Mouse (Mus musculus): ENCODE results near the gene Mme.

Gene Mme

GRCm38 (mm10) chr3:63350704-63351103, 109.4 kb downstream of the Mme start:
- in situ Hi-C loops (cut with MboI, MseI) = no loop called here

DNA sequence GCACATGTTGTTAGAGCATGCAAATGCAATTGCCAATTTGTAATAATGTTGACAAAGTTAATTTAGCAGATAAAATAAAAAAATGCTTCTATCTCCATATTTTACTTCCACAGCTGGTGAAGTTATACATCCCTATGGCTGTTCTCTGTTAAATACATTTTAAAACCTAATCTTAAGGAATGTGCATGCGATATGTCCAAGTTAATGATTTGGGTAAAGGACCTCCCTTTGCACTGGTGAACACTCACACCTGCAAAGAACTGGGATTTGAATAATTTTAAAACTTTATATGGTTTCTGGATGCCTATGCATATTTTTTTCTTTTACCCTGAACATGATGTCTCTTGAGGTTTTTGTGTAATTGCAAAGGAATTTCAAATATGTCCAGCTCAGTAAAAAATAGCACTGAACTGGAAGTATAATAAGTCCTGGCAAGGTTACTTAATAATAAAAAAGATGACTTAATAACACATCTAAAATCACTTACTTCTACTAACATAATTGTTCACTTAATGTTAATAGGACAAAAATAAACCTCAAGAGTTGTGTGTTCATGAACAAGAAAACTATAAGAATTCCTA, 110.4 kb downstream of the Mme start:
- in situ Hi-C loops (cut with MboI, MseI) = no loop called here

GRCm38 (mm10) chr3:63359512-63359911, 118.2 kb downstream of the Mme start:
- in situ Hi-C loops (cut with MboI, MseI) = no loop called here

DNA sequence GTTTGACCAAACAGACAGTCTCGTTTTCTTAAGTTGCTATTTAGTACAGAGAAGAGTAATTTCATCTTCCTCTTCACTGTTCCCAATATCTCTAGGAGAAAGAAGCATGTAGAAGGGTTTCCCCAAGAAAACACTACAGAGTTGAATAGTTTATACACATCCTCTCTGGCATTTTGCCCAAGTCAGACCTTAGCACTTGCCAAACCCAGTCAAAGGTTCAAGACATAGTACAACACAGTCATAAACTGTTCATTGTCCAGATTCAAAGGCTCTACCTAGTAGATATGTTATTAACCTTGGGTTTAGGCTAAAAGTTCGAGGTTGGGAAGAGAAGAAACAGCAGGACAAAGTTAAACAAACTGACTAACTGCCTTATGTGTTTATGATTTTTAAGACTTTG, 143.7 kb downstream of the Mme start:
- in situ Hi-C loops (cut with MboI, MseI) = no loop called here

- in situ Hi-C loops (cut with MboI, MseI) = no loop called here
Observed at GRCm38 (mm10) chr3:63390774-63391173, 149.4 kb downstream of the Mme start.

DNA sequence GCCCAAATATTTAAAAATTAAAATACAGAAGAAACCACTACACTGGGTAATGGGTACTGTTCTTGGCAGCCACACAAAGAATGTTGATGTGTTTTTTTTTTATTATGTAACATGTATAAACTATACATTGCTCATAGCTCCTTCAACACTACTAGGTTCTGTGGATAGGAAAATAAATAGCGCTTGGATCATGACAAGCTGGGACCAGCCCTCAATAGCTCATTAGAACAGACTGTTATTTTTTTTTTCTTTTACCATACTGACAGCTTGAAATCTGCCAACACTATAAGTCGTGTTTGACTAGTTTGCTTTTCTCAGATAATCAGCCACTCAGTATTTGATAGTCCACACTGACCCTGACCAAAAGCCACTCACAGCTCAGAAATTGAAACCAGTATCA, 150.0 kb downstream of the Mme start:
- in situ Hi-C loops (cut with MboI, MseI) = no loop called here

- in situ Hi-C loops (cut with MboI, MseI) = no loop called here
Observed at GRCm38 (mm10) chr3:63394424-63394941, 153.1 kb downstream of the Mme start.

GRCm38 (mm10) chr3:63398171-63398570, 156.8 kb downstream of the Mme start:
- in situ Hi-C loops (cut with MboI, MseI) = no loop called here

- in situ Hi-C loops (cut with MboI, MseI) = no loop called here
Observed at GRCm38 (mm10) chr3:63406438-63406837, 165.1 kb downstream of the Mme start.

DNA sequence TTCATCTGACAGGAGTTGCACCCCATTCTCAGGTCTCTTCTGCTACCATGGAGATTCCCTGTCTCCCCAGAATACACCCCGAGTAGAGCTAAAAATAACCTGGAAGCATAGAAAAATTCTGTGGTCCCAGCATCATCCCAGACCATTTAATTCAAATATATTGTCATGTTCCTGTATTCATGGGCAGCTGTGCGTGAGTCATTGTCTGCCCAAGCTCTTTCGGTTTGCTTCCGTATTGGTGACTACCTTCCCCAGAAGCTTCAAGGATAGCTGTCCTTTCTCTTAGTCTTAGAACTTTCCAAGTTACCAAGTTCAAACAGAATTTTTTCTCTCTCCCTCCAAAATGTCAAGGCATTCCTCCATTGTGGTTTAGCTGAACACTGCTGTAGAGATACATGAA, 169.7 kb downstream of the Mme start:
- in situ Hi-C loops (cut with MboI, MseI) = no loop called here

- in situ Hi-C loops (cut with MboI, MseI) = no loop called here
Observed at GRCm38 (mm10) chr3:63412220-63412937, 171.0 kb downstream of the Mme start.

DNA sequence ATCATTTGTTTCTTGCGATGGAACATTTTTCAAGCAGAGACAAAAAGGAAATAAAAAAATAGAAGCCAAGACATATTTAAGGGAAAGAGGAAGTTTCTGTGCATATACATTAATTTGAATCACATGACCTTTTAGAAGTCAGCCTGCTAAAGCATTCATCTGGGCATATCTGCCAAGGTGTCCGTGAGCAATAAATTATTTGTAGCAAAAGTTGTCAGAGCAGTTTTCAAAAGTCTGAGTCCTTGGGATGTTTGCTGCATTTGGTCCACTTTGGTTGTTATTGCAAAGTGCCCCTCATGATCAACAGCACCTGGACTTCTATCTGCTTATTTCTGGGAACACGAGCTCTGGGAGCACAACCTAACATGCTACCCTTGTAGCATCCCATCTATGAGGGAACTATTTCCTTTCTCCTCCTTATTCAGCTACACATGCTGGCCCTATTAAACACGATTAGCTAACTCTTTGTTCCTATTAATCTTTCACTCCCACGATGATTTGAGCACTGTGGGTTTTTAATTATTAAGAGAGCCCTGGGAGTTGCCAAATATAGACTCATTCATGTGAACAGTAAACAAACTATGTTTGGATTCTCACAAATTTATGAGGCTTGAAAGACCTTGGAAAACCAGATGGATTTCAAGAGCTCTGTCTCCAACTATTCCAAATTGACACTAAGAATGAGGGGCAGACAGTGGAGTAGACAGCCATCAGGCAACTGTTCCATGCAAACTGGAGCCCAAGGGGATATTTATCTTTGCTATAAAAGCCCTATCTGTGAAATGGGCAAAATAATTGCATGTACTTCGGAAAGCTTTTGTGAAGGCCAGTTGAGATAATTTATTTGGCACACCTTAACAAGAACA, 171.9 kb downstream of the Mme start:
- in situ Hi-C loops (cut with MboI, MseI) = no loop called here

GRCm38 (mm10) chr3:63417284-63417683, 175.9 kb downstream of the Mme start:
- in situ Hi-C loops (cut with MboI, MseI) = no loop called here

DNA sequence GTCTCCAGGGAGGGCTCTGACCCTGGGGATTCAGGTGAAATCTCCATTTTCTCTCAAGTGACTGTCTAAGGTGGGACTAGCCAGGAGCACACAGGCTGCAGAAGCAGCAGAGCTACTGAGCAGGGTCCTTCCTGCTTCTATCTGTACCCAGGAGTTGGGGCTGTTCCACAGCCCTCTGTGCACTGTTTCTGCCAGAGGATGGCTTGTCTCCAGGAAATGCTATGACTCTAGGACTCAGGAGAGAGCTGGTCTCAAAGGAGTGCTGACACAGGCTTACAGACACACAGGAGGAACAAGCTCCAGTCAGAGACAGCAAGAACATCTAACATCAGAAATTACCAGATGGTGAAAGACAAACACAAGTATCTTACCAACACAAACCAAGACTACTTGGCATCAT, 176.4 kb downstream of the Mme start:
- in situ Hi-C loops (cut with MboI, MseI) = no loop called here

GRCm38 (mm10) chr3:63423552-63423951, 182.2 kb downstream of the Mme start:
- in situ Hi-C loops (cut with MboI, MseI) = no loop called here

Measured in T-helper 2 cell (primary cell).